Mouse (Mus musculus): Measurements from ENCODE around the gene Rbfox1. TPM values are rescaled to one million over a fixed set of nuclear protein-coding genes. Genes with fewer than 3 reads are reported as not detected.

Gene Rbfox1
- polyA plus RNA-seq, 1 experiment, result 0.22 TPM

GRCm38 (mm10) chr16:6532077-6532995 is 647.2 kb downstream of the Rbfox1 start:
- Histone ChIP-seq H3ac (ENCODE audit: control insufficient read depth, insufficient read length, low read depth) (no peak overlapping the region), H3K36me3 (ENCODE audit: control insufficient read depth, insufficient read depth) (no peaks in the 10 kb centered on the region), H3K4me3 (ENCODE audit: insufficient read depth, poor library complexity, severe bottlenecking) (no peak overlapping the region), H3K27me3 (ENCODE audit: control insufficient read depth, insufficient read depth, insufficient read length) (no peaks in the 10 kb centered on the region), H3K79me2 (ENCODE audit: control insufficient read depth, insufficient read depth) (no peaks in the 10 kb centered on the region), H3K79me3 (ENCODE audit: low read depth) (no peaks in the 10 kb centered on the region)
- TF ChIP-seq CTCF (IDR thresholded peaks at IDR 0.05; ENCODE audit: control insufficient read depth, insufficient read depth, insufficient read length) (no peak), FOSL1 (IDR thresholded peaks at IDR 0.05; ENCODE audit: insufficient read depth, low read length, poor library complexity, severe bottlenecking) (no peak), MAX (IDR thresholded peaks at IDR 0.05) (no peak), CEBPB (IDR thresholded peaks at IDR 0.05; ENCODE audit: low read depth) (no peak), USF1 (IDR thresholded peaks at IDR 0.05; ENCODE audit: low read depth) (no peak), MYOD1 (IDR thresholded peaks at IDR 0.05; ENCODE audit: control insufficient read depth, insufficient read length, low read depth) (no peak), MYOG (IDR thresholded peaks at IDR 0.05; ENCODE audit: control insufficient read depth, extremely low read depth, insufficient read length) (no peak)

DNA sequence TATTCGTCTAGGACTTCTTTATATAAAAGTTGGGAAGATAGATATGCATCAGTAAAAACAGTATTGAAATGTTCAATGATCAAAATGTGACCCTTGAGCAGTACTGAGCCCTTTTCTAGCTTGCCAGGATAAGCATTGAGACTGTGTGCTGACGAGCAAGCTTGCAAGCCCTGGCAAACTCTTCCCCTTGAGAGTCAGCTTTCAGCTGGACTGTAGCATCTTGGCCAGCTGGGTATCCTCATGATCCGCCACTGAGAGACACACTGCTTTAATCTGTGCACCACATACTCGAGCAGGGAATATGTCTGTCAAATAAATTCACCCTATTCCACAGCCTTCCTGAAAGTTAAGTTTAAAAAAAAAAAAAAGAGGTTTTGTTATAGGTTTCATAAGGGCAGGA is 670.6 kb downstream of the Rbfox1 start:
- no peak overlapping the region for H3K4me3 ChIP-seq (ENCODE audit: insufficient read depth, poor library complexity, severe bottlenecking)
- no peaks in the 10 kb centered on the region for H3K79me2 ChIP-seq (ENCODE audit: control insufficient read depth, insufficient read depth)
- no peak overlapping the region for H3ac ChIP-seq (ENCODE audit: control insufficient read depth, insufficient read length, low read depth)
- no peaks in the 10 kb centered on the region for H3K36me3 ChIP-seq (ENCODE audit: control insufficient read depth, insufficient read depth)
- H3K27me3 ChIP-seq (ENCODE audit: control insufficient read depth, insufficient read depth, insufficient read length), result no peaks in the 10 kb centered on the region
- TF ChIP-seq USF1 (IDR thresholded peaks at IDR 0.05; ENCODE audit: low read depth) (no peak), CEBPB (IDR thresholded peaks at IDR 0.05; ENCODE audit: low read depth) (no peak), MYOG (IDR thresholded peaks at IDR 0.05; ENCODE audit: control insufficient read depth, extremely low read depth, insufficient read length) (no peak), CTCF (IDR thresholded peaks at IDR 0.05; ENCODE audit: control insufficient read depth, insufficient read depth, insufficient read length) (no peak), MAX (IDR thresholded peaks at IDR 0.05) (no peak), FOSL1 (IDR thresholded peaks at IDR 0.05; ENCODE audit: insufficient read depth, low read length, poor library complexity, severe bottlenecking) (no peak), MYOD1 (IDR thresholded peaks at IDR 0.05; ENCODE audit: control insufficient read depth, insufficient read length, low read depth) (no peak)
- H3K79me3 ChIP-seq (ENCODE audit: low read depth), result no peaks in the 10 kb centered on the region

DNA sequence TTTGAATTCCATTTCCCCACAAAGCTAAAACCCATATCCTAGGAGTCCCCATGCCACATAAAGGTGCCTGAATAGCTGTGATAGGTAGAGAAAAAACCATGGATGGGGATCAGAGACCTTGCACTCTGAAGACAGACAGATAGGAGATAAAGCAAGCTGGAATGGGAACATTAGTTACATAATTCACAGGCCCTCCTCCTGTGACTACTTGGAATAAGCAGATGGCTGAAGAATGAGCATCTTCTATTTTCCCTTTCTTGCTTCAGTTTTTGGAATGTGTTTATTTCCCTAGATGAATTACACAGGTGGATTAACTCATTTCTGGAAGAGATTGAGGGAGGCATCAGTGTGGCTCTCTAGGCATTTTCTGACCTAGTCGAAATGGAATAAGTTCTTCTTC is 672.6 kb downstream of the Rbfox1 start:
- TF ChIP-seq CEBPB (IDR thresholded peaks at IDR 0.05; ENCODE audit: low read depth), result no peak
- TF ChIP-seq CTCF (IDR thresholded peaks at IDR 0.05; ENCODE audit: control insufficient read depth, insufficient read depth, insufficient read length), result no peak
- Histone ChIP-seq H3K27me3 (ENCODE audit: control insufficient read depth, insufficient read depth, insufficient read length) (no peaks in the 10 kb centered on the region), H3K79me2 (ENCODE audit: control insufficient read depth, insufficient read depth) (no peaks in the 10 kb centered on the region), H3K4me3 (ENCODE audit: insufficient read depth, poor library complexity, severe bottlenecking) (no peak overlapping the region), H3K36me3 (ENCODE audit: control insufficient read depth, insufficient read depth) (no peaks in the 10 kb centered on the region), H3ac (ENCODE audit: control insufficient read depth, insufficient read length, low read depth) (no peak overlapping the region), H3K79me3 (ENCODE audit: low read depth) (no peaks in the 10 kb centered on the region)

- no peaks in the 10 kb centered on the region for H3K27me3 ChIP-seq (ENCODE audit: control insufficient read depth, insufficient read depth, insufficient read length)
- H3ac ChIP-seq (ENCODE audit: control insufficient read depth, insufficient read length, low read depth), result no peak overlapping the region
- no peaks in the 10 kb centered on the region for H3K79me2 ChIP-seq (ENCODE audit: control insufficient read depth, insufficient read depth)
- H3K4me3 ChIP-seq (ENCODE audit: insufficient read depth, poor library complexity, severe bottlenecking), result no peak overlapping the region
- H3K36me3 ChIP-seq (ENCODE audit: control insufficient read depth, insufficient read depth), result no peaks in the 10 kb centered on the region
- no peaks in the 10 kb centered on the region for H3K79me3 ChIP-seq (ENCODE audit: low read depth)
- TF ChIP-seq MAX (IDR thresholded peaks at IDR 0.05), result no peak
- no peak for TF ChIP-seq MYOD1 (IDR thresholded peaks at IDR 0.05; ENCODE audit: control insufficient read depth, insufficient read length, low read depth)
- no peak for TF ChIP-seq USF1 (IDR thresholded peaks at IDR 0.05; ENCODE audit: low read depth)
- no peak for TF ChIP-seq FOSL1 (IDR thresholded peaks at IDR 0.05; ENCODE audit: insufficient read depth, low read length, poor library complexity, severe bottlenecking)
- TF ChIP-seq CEBPB (IDR thresholded peaks at IDR 0.05; ENCODE audit: low read depth), result no peak
- TF ChIP-seq CTCF (IDR thresholded peaks at IDR 0.05; ENCODE audit: control insufficient read depth, insufficient read depth, insufficient read length), result no peak
- TF ChIP-seq MYOG (IDR thresholded peaks at IDR 0.05; ENCODE audit: control insufficient read depth, extremely low read depth, insufficient read length), result no peak
These were observed 699.5 kb downstream of the Rbfox1 start for GRCm38 (mm10) chr16:6584700-6585099.

DNA sequence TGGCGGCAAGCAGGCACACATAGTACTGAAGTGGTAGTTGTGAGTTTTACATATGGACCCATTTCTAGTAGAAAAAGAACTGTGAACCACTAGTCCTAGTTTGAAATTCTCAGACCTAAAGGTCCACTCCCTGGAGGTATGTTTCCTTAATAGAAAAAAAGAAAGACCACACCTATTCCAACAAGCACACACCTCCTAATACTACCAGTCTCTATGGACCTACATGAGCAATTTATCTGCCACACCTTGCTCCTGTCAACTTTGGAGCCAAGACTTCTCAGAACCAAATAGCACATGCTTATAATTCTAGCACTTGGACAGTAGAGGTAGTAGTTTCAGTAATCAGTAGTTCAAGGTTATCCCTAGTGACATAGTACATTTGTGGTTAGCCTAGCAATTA is 700.0 kb downstream of the Rbfox1 start:
- Histone ChIP-seq H3K79me2 (ENCODE audit: control insufficient read depth, insufficient read depth) (no peaks in the 10 kb centered on the region), H3K4me3 (ENCODE audit: insufficient read depth, poor library complexity, severe bottlenecking) (no peak overlapping the region), H3ac (ENCODE audit: control insufficient read depth, insufficient read length, low read depth) (no peak overlapping the region), H3K27me3 (ENCODE audit: control insufficient read depth, insufficient read depth, insufficient read length) (no peaks in the 10 kb centered on the region), H3K79me3 (ENCODE audit: low read depth) (no peaks in the 10 kb centered on the region), H3K36me3 (ENCODE audit: control insufficient read depth, insufficient read depth) (no peaks in the 10 kb centered on the region)
- TF ChIP-seq MYOD1 (IDR thresholded peaks at IDR 0.05; ENCODE audit: control insufficient read depth, insufficient read length, low read depth) (no peak), CEBPB (IDR thresholded peaks at IDR 0.05; ENCODE audit: low read depth) (no peak), MYOG (IDR thresholded peaks at IDR 0.05; ENCODE audit: control insufficient read depth, extremely low read depth, insufficient read length) (no peak), FOSL1 (IDR thresholded peaks at IDR 0.05; ENCODE audit: insufficient read depth, low read length, poor library complexity, severe bottlenecking) (no peak), CTCF (IDR thresholded peaks at IDR 0.05; ENCODE audit: control insufficient read depth, insufficient read depth, insufficient read length) (no peak), USF1 (IDR thresholded peaks at IDR 0.05; ENCODE audit: low read depth) (no peak), MAX (IDR thresholded peaks at IDR 0.05) (no peak)

Measured in C2C12 (cell line).